Mouse (Mus musculus) embryonic facial prominence, embryonic 14.5 days (tissue): ENCODE results near the gene Cacnb1. TPM values are rescaled to one million over a fixed set of nuclear protein-coding genes. Genes with fewer than 3 reads are reported as not detected.

ENCODE experiments used
- ATAC-seq: fragments of 200-750 bp; cut with Nextera tagmentation; 2 replicates; pipeline ENCODE4 v1.8.0; 2017; ENCODE audit warnings: low read depth, moderate number of reproducible peaks, moderate TSS enrichment
- DNase-seq: peaks from one replicate; pipeline ENCODE4 v3.0.0-alpha.2; 2015; ENCODE audit warnings: low spot score
- H3K27ac ChIP-seq: fragments of 300-500 bp; sonication (generic); replicated peaks from 2 replicates; pipeline ENCODE4 v1.5.1; 2014; ENCODE audit warnings: low read depth, mild to moderate bottlenecking, low read length, moderate library complexity
- H3K27me3 ChIP-seq: fragments of 300-500 bp; sonication (generic); replicated peaks from 2 replicates; pipeline ENCODE4 v1.6.1; 2014; ENCODE audit warnings: low read length; ENCODE audit not compliant: control insufficient read depth, insufficient read depth
- H3K36me3 ChIP-seq: fragments of 300-500 bp; sonication (generic); 2 replicates; pipeline ENCODE4 v1.6.1; 2014; ENCODE audit warnings: low read length, mixed read lengths; ENCODE audit not compliant: control insufficient read depth, insufficient read depth
- H3K4me1 ChIP-seq: fragments of 300-500 bp; sonication (generic); 2 replicates; pipeline ENCODE4 v1.6.1; 2014; ENCODE audit warnings: antibody characterized with exemption, low read length; ENCODE audit not compliant: control insufficient read depth, insufficient read depth
- H3K4me2 ChIP-seq: fragments of 300-500 bp; sonication (generic); 2 replicates; pipeline ENCODE4 v1.6.1; 2014; ENCODE audit warnings: low read depth, mild to moderate bottlenecking, low read length, moderate library complexity, mixed read lengths
- H3K4me3 ChIP-seq: fragments of 300-500 bp; sonication (generic); 2 replicates; pipeline ENCODE4 v1.5.1; 2014; ENCODE audit warnings: low read depth, mild to moderate bottlenecking, low read length
- H3K9ac ChIP-seq: fragments of 300-500 bp; sonication (generic); 2 replicates; pipeline ENCODE4 v1.6.1; 2014; ENCODE audit warnings: low read depth, mild to moderate bottlenecking, low read length, moderate library complexity, mixed read lengths
- H3K9me3 ChIP-seq: fragments of 300-500 bp; sonication (generic); 2 replicates; pipeline ENCODE4 v1.6.1; 2016; ENCODE audit warnings: low read length; ENCODE audit not compliant: control insufficient read depth
- WGBS: fragments of 180-500 bp; shearing (Covaris S2); extraction: QIAGEN DNeasy Blood & Tissue Kit; methylation state at CpG from one replicate; pipeline ENCODE4 v1.1.7; 2014; 5-methylcytosine and 5-hydroxymethylcytosine counted together
- microRNA-seq: library from miRNA; unstranded; fragments of <30 nt; microRNA quantifications from one replicate; pipeline ENCODE4, GENCODE M21; 2016; ENCODE audit warnings: borderline number of aligned reads
- polyA plus RNA-seq: library from polyadenylated mRNA; unstranded; fragments of >200 nt; fragmentation: Nextera tagmentation; extraction: Ambion mirVana; gene quantifications from 2 replicates; pipeline ENCODE4 v1.2.1, GENCODE M21; 2014

The Cacnb1 gene
- polyA plus RNA-seq, 1 experiment from 2014 or later = 30.4 TPM

- 72% methylated on average over 9 of the region's 9 CpGs for WGBS
- no peaks in the 10 kb centered on the region for H3K9me3 ChIP-seq
- no peaks in the 10 kb centered on the region for H3K4me1 ChIP-seq
- no peak overlapping the region for H3K9ac ChIP-seq
- H3K27me3 ChIP-seq = no peaks in the 10 kb centered on the region
- H3K27ac ChIP-seq = no peak overlapping the region
- ATAC-seq = no peak
- H3K4me2 ChIP-seq = no peak overlapping the region
- no peak for DNase-seq
- H3K36me3 ChIP-seq = no peaks in the 10 kb centered on the region
- H3K4me3 ChIP-seq = no peak overlapping the region
Measured at GRCm38 (mm10) chr11:97955146-97955902, 67.5 kb downstream of the Cacnb1 start.

DNA sequence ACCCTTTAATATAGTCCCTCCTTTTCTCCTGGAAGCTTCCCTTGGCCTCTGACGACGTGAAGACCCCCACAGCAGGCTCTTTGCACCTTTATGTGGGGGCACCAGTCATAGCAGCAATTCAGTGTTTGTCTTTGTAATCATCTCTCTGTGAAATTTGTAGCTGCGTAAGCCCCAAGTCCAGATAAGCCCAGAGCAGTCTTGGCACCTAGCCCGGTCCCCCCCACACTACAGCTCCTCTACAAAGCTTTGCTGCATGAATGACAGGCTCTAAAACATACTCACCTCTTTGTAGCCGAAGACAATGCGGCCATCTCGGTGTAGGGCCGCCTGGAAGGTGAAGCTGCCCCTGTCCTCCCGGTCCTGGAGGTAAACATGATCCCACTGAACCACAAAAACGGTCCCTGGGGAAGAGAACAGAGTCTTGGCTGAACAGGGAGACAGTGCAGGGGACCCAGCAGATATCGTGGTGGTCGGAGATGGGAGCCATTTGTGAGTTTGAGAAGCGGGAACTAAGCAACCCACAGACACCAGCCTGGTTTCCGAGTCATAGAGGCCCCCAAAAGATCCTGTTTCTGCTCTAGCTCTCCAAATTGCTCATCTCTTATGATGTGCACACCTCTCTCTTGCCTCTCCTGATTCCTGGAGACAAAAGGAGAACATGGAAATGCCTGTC is 68.2 kb downstream of the Cacnb1 start:
- Histone ChIP-seq H3K4me3 (no peak overlapping the region), H3K9ac (no peak overlapping the region), H3K27ac (no peak overlapping the region), H3K36me3 (no peaks in the 10 kb centered on the region), H3K9me3 (no peaks in the 10 kb centered on the region), H3K27me3 (no peaks in the 10 kb centered on the region), H3K4me1 (peaks cover 4% of the 10 kb centered on the region; the same call in 1 of the 2 replicates), H3K4me2 (no peak overlapping the region)
- ATAC-seq (no peak), DNase-seq (peak; percentile 16)
- WGBS = 74% methylated on average over 14 of the region's 14 CpGs

GRCm38 (mm10) chr11:97953939-97954275 is 68.9 kb downstream of the Cacnb1 start:
- Histone ChIP-seq H3K27ac (no peak overlapping the region), H3K27me3 (no peaks in the 10 kb centered on the region), H3K36me3 (no peaks in the 10 kb centered on the region), H3K4me1 (peaks cover 4% of the 10 kb centered on the region; the same call in 1 of the 2 replicates), H3K9me3 (no peaks in the 10 kb centered on the region), H3K4me3 (no peak overlapping the region), H3K9ac (no peak overlapping the region), H3K4me2 (no peak overlapping the region)
- WGBS = 96% methylated on average over 6 of the region's 6 CpGs
- ATAC-seq = no peak
- no peak for DNase-seq

- Histone ChIP-seq H3K27me3 (no peaks in the 10 kb centered on the region), H3K4me2 (no peak overlapping the region), H3K4me1 (peaks cover 4% of the 10 kb centered on the region; the same call in 1 of the 2 replicates), H3K9ac (no peak overlapping the region), H3K27ac (no peak overlapping the region), H3K9me3 (no peaks in the 10 kb centered on the region), H3K36me3 (no peaks in the 10 kb centered on the region), H3K4me3 (no peak overlapping the region)
- DNase-seq = no peak
- 79% methylated on average over 14 of the region's 16 CpGs for WGBS
- no peak for ATAC-seq
Measured at GRCm38 (mm10) chr11:97953179-97953938, 69.5 kb downstream of the Cacnb1 start.

GRCm38 (mm10) chr11:97952367-97953006 is 70.3 kb downstream of the Cacnb1 start:
- no peak overlapping the region for H3K27ac ChIP-seq
- DNase-seq (no peak), ATAC-seq (no peak)
- no peaks in the 10 kb centered on the region for H3K27me3 ChIP-seq
- H3K4me2 ChIP-seq = no peak overlapping the region
- H3K9ac ChIP-seq = no peak overlapping the region
- no peaks in the 10 kb centered on the region for H3K36me3 ChIP-seq
- no peaks in the 10 kb centered on the region for H3K9me3 ChIP-seq
- 74% methylated on average over 1 of the region's 1 CpGs for WGBS
- no peak overlapping the region for H3K4me3 ChIP-seq
- peaks cover 4% of the 10 kb centered on the region; the same call in 1 of the 2 replicates for H3K4me1 ChIP-seq

Small RNA genes lying within 50 kb of the gene (microRNA-seq; reads per million reads assigned to microRNA genes)
- not detected for gene Gm27597

Other genes starting within 250 kb of the Cacnb1 start
- not detected in 2 replicates for gene 1700001P01Rik, start 247.1 kb downstream of the Cacnb1 start, polyA plus RNA-seq
- gene Rpl23, start 240.6 kb downstream of the Cacnb1 start, polyA plus RNA-seq = 712 and 810 TPM in 2 replicates
- 88.6 and 96.3 TPM in 2 replicates for gene Lasp1, start 224.0 kb downstream of the Cacnb1 start, polyA plus RNA-seq
- 7.0 and 7.5 TPM in 2 replicates for gene B230217C12Rik, start 182.3 kb downstream of the Cacnb1 start, polyA plus RNA-seq
- gene Fbxo47, start 138.9 kb downstream of the Cacnb1 start, polyA plus RNA-seq = 0.43 and 0.97 TPM in 2 replicates
- gene Plxdc1, start 36.6 kb downstream of the Cacnb1 start, polyA plus RNA-seq = 1.6 and 2.0 TPM in 2 replicates
- gene Arl5c, start 26.9 kb downstream of the Cacnb1 start, polyA plus RNA-seq = 6.1 and 7.0 TPM in 2 replicates
- gene Rpl19, start 3.7 kb upstream of the Cacnb1 start, polyA plus RNA-seq = 1,126 and 1,148 TPM in 2 replicates
- gene Stac2, start 30.4 kb upstream of the Cacnb1 start, polyA plus RNA-seq = 0.51 and 0.54 TPM in 2 replicates
- 10.1 and 17.6 TPM in 2 replicates for gene Fbxl20, start 127.4 kb upstream of the Cacnb1 start, polyA plus RNA-seq
- 46.6 and 51.0 TPM in 2 replicates for gene Med1, start 170.3 kb upstream of the Cacnb1 start, polyA plus RNA-seq
- 9.8 and 11.1 TPM in 2 replicates for gene Cdk12, start 180.0 kb upstream of the Cacnb1 start, polyA plus RNA-seq